Mouse (Mus musculus): Measurements from ENCODE around the gene Ccl3.

Gene Ccl3

DNA sequence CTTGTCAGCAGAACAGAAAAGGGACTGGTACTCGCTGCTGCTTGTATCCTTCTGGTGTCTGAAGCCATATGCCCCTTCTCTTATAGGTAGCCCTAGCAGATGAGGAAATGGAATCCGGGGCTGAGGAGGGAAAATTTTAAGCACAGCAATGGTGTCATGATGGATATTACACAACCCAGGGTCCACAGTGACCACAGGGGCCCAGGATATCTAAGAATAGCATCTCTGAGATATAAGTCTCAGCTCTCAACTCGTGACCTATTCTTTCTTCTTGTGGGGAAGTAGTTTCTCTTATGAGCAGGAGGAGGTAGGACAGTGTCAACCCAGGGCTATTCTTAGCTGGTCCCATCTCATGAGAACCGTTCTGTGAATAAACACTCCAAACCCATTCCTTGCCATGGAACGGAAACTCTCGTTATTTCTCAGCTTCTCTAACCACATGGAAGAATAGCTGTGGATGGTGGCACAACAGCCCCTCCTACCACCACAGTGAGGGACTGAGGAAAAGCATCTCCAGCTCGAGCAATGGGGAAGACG is at the start of gene Ccl3:
Gene Ccl3 (minus strand): TSS at position 51 of the 537 bp plus-strand sequence.
- DNase-seq, result no peak

DNA sequence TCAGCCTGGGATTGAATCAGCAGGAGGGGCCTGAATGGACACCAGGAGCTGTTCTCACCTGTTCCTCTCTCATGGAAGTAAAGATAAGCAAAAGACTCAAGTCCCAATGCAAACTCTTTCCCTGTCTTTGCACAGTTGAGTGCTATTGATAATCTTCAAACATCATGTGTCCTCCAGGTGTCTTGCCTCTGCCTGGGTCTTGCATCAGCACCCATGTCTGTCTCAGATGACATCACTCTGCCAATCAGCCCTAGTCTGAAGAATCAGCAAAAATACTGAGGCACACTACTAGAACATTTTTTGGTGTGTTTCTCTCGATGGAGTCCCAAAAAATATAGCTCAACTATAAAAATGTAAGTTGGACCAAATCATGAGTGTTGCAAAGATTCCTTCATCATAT is 42.9 kb upstream of the Ccl3 start:
- no peak for DNase-seq

- no peak for DNase-seq
These were observed 40.8 kb upstream of the Ccl3 start for GRCm38 (mm10) chr11:83689918-83690317.

- DNase-seq, result no peak
These were observed 26.5 kb upstream of the Ccl3 start for GRCm38 (mm10) chr11:83675665-83676064.

DNA sequence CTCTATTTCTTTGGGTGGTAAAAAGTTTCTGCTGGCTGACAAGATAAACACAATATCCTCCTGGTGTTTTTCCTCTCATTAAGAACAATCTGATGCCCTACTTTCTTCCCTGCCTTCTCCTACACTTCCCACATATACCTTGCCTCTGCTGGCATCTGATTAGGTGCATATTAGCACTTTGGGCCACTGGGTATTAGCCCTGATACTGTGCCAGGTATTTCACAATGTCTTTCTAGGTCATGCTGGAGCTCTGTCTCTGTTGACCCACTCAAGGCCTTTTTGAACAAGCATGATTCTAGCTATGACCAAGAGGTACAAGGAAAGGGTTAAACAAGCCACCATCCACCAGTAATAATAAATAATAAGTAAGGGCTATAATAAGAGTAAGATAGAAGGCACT is 22.6 kb upstream of the Ccl3 start:
- DNase-seq, result no peak

DNA sequence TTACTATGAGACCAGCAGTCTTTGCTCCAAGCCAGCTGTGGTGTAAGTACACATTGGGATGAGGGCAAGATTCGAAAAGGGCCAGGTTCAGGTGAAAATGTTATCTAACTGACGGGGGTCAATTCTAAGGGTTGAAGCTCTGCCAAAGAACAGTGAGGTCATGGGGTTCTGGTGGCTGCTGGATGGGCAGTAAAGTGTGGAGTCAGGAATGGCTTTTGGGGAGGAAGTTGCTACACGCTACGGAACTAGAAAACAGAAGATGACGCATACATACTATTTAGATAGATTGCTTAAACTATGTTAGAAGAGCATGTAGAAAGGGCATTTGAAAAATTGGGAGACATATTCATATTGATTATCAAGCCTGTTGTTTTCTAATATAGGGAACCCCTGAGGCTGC is 14.4 kb upstream of the Ccl3 start:
- DNase-seq, result no peak

- no peak for DNase-seq
These were observed 13.0 kb upstream of the Ccl3 start, which contains the start of gene Ccl4 for GRCm38 (mm10) chr11:83662204-83662603. Gene Ccl4, plus strand, starts transcription at chr11:83662584.

- no peak for DNase-seq
These were observed 9.6 kb upstream of the Ccl3 start for GRCm38 (mm10) chr11:83658797-83659196.

DNA sequence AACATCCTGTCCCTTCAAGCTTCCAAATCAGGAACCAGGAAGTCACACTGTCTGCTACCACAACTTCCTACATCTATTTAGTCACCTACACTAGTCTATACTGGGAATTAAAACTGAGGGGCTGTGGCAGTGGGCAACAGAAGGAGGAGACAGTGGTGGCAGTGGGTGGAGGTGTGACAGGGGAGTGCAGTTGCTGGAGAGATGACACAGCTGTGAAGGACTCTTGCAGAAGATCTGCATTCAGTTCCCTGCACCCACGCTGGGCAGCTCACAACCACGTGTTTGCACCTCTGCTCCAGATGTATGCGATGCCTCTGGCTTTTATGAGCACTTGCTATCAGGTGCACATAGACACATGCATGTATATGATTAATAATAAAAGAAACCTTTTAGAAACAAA is 8.4 kb upstream of the Ccl3 start:
- no peak for DNase-seq

GRCm38 (mm10) chr11:83654606-83655005 is 5.5 kb upstream of the Ccl3 start:
- DNase-seq, result no peak

DNA sequence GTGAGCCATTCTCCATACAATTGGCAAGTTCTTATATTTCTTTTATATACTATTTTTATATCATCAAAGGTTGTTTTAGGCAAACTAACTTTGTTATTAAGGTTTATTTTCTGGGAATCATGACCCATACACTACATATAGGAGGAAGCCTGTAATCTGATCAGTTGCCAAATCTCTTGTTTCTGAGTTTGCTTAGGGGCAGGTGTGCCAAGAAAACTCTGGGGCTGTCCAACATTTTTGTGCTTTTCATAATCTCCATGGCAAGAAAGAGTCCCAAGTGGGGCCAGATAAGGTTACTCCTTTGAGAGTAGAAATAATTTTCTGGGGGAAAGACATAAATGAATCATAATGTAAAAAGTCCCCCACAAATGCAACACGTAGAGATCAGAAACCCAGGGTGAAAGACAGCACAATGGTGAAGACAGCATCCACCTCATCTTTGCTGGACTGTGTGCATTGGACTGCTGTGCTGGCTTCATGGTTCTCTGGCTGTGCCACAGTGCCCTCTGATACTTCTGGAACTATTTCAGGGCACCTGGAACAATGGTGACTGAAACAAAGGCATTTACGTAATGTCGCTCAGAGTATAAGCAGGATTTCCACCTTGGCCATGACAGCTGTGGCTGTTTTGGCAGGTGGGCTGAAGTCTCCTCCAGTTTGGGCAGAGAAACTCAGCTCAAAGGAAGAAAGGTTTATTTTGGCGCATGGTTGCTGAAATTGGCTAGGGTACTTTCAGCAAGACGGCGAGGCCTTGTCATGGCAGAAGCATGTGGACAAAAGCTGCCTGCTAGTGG is 2.6 kb downstream of the Ccl3 start:
- no peak for DNase-seq

- DNase-seq, result no peak
These were observed 3.6 kb downstream of the Ccl3 start, which contains the start of gene Rpl9-ps1 for GRCm38 (mm10) chr11:83645521-83645920. Gene Rpl9-ps1, minus strand, starts transcription at chr11:83645621.

GRCm38 (mm10) chr11:83641216-83641615 is 7.9 kb downstream of the Ccl3 start:
- DNase-seq, result no peak

GRCm38 (mm10) chr11:83640141-83640540 is 9.0 kb downstream of the Ccl3 start:
- DNase-seq, result no peak

DNA sequence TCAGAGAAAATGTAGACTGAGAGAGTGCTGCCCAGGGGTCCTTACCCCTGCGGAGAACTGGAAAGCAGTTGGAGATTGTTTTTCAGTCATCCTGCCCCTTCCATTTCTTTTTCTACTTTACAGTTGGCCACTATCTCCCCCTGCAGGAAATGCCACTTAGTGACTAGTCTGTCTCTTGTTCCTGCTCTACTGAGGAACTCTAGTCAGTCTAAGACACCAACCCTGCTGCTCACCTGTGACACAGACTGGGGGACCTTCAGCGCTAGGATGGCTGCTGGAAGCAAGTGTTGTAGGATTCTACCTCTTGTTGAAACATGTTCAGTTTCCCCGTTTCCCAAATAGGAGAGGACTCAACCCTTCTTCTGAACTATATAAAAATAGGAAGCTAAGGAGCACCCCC is 9.6 kb downstream of the Ccl3 start:
- DNase-seq, result peak; percentile 27

- no peak for DNase-seq
These were observed 10.2 kb downstream of the Ccl3 start for GRCm38 (mm10) chr11:83638934-83639333.

GRCm38 (mm10) chr11:83636742-83637235 is 12.4 kb downstream of the Ccl3 start:
- no peak for DNase-seq

DNA sequence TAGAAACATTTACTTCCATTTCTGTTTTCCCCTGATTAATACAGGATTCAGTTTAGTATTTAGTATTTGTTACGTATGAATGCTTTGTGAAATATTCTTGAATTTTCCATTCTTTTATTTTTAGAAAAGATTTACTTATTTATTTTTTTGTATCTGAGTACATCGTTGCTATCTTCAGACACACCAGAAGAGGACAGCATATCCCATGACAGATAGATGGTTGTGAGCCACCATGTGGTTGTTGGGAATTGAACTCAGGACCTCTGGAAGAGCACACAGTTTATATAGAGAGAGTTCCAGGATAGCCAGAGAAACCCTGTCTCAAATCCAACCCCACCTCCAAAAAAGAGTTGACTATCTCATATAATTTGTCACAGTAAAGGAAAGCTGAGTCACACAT is 14.3 kb downstream of the Ccl3 start:
- no peak for DNase-seq

- DNase-seq, result no peak
These were observed 14.7 kb downstream of the Ccl3 start for GRCm38 (mm10) chr11:83634425-83634824.

- peak; percentile 16 for DNase-seq
These were observed 16.4 kb downstream of the Ccl3 start for GRCm38 (mm10) chr11:83632744-83633143.

DNA sequence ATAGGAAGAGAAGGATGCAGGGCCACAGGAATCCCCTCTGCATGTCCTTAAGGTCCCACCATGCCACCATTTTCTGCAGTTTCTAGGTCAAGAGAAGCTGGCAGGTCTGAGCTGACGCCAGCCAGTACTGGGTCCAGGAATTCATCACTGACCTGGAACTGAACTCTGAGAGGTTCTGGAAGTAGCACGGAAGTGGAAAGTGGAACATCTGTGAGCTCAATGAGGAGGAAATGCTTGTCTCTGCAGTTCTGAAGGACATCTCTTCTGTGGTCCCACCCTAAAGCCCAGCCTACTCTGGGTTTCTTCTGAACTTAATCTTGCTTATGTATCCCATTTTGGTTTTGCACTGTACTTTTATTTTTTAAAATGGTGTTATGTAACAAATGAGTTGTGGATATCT is 18.1 kb downstream of the Ccl3 start:
- no peak for DNase-seq

DNA sequence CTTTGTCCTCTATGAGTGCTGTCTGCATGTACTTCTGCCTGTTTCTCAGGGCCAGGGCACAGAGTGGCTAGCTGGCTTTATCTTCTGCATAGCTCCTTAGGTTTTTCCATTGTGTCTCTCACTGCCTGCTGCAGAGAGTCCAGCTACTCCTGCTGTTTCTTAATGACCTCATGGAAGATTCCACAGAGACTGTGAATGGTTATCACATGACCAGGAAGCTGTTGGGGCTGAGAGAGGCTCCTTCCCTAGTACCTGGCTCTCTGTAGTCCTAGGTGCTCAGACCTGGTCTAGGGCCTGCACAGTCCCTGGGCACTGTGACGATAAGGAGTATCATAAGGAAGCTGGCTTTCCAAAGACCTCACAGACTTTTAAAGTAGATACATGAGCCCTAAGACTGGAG is 18.5 kb downstream of the Ccl3 start:
- DNase-seq, result no peak

DNA sequence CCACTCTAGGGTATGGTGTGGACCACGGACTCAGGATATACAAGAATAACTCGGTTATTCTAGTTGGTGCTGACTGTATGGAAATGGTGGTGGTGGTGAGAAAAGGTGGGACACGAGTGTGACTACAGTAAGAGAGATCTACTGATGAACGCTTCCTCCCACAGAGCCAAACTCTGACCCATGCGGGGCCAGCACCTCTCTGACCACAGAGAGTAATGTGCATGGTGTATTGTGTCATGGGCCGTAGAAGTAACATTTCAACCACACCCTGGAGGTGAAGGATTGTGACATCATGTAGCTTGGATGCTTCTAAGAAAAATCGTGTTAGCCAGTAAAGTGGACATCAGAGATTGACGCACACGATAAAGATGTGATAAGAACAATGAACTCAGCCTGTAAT is 20.3 kb downstream of the Ccl3 start:
- no peak for DNase-seq

DNA sequence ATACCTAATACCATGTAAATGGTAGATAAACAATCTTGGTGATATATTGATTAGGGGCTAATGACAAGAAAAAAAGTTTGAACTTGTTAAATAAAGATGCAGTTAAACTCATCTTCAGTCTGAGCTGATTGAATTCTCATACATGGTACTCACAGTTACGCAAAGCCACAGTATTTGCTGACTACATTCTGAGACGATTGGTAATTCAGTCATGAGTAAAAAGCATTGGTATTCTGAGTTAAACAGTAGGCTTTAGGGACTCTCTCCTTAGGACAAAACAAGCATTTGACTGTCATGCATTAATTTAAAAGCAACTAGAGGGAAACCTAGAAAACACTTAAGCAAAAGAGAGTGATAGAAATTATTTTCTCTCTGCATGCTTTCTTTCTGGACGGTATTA is 25.6 kb downstream of the Ccl3 start:
- no peak for DNase-seq

- no peak for DNase-seq
These were observed 30.1 kb downstream of the Ccl3 start for GRCm38 (mm10) chr11:83619037-83619436.
